Mouse (Mus musculus) hindbrain, embryonic 11.5 days (tissue): ENCODE measurements around the gene Itga2b. TPM values are rescaled to one million over a fixed set of nuclear protein-coding genes. Genes with fewer than 3 reads are reported as not detected.

ENCODE experiments used
- ATAC-seq: fragments of 200-750 bp; cut with Nextera tagmentation; 2 replicates; pipeline ENCODE4 v1.8.0; 2017; ENCODE audit warnings: mild to moderate bottlenecking, moderate TSS enrichment, moderate library complexity; ENCODE audit not compliant: low FRiP score
- DNase-seq: peaks from one replicate; pipeline ENCODE4 v3.0.0-alpha.2; 2015; ENCODE audit warnings: low spot score
- H3K27ac ChIP-seq: fragments of 300-500 bp; sonication (generic); 2 replicates; pipeline ENCODE4 v1.5.1; 2014; ENCODE audit warnings: mild to moderate bottlenecking, low read depth, low read length
- H3K27me3 ChIP-seq: fragments of 300-500 bp; sonication (generic); 2 replicates; pipeline ENCODE4 v1.6.1; 2014; ENCODE audit warnings: mild to moderate bottlenecking, low read length, moderate library complexity, mixed read lengths; ENCODE audit not compliant: control insufficient read depth, insufficient read depth
- H3K36me3 ChIP-seq: fragments of 300-500 bp; sonication (generic); 2 replicates; pipeline ENCODE4 v1.6.1; 2014; ENCODE audit warnings: mild to moderate bottlenecking, low read length, moderate library complexity, mixed read lengths; ENCODE audit not compliant: control insufficient read depth, insufficient read depth
- H3K4me1 ChIP-seq: fragments of 300-500 bp; sonication (generic); replicated peaks from 2 replicates; pipeline ENCODE4 v1.6.1; 2014; ENCODE audit warnings: low read length, mixed read lengths; ENCODE audit not compliant: control insufficient read depth, insufficient read depth
- H3K4me2 ChIP-seq: fragments of 300-500 bp; sonication (generic); replicated peaks from 2 replicates; pipeline ENCODE4 v1.6.1; 2014; ENCODE audit warnings: mild to moderate bottlenecking, low read depth, low read length
- H3K4me3 ChIP-seq: fragments of 300-500 bp; sonication (generic); 2 replicates; pipeline ENCODE4 v1.5.1; 2014; ENCODE audit warnings: low read depth, low read length
- H3K9ac ChIP-seq: fragments of 300-500 bp; sonication (generic); 2 replicates; pipeline ENCODE4 v1.6.1; 2014; ENCODE audit warnings: low read depth, low read length
- H3K9me3 ChIP-seq: fragments of 300-500 bp; sonication (generic); 2 replicates; pipeline ENCODE4 v1.6.1; 2016; ENCODE audit warnings: low read length; ENCODE audit not compliant: control insufficient read depth
- WGBS: fragments of 180-500 bp; shearing (Covaris S2); extraction: QIAGEN DNeasy Blood & Tissue Kit; methylation state at CpG from one replicate; pipeline ENCODE4 v1.1.7; 2014; 5-methylcytosine and 5-hydroxymethylcytosine counted together
- polyA plus RNA-seq: library from polyadenylated mRNA; unstranded; fragments of >200 nt; fragmentation: Nextera tagmentation; extraction: Ambion mirVana; gene quantifications from 2 replicates; pipeline ENCODE4 v1.2.1, GENCODE M21; 2014

Itga2b gene
- polyA plus RNA-seq, 1 experiment from 2014 or later = 3.9 TPM

DNA sequence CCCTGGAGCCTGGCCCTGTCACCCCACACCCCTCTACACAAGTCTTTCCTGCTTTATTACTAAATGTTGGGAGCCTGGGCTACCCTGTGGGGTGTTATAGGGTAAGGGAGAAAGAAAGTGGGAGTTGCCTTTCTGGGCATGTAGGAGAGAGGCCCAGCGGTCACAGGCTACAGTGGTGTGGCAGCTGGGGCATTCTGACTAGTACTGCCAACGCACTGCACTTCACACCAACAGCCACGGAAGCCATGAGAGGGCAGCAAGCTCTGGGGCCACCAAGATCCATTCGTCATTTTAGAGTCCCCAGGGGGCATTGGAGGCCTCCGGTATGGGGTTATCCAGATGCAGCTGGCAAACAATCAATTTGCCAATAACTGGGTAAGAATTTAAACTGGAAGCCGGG is 27.8 kb downstream of the Itga2b start:
- ATAC-seq (no peak), DNase-seq (no peak)
- Histone ChIP-seq H3K4me3 (no peak overlapping the region), H3K36me3 (peaks cover 6% of the 10 kb centered on the region; the same call in 1 of the 2 replicates), H3K9ac (no peak overlapping the region), H3K4me2 (no peak overlapping the region), H3K27ac (no peak overlapping the region), H3K4me1 (peaks cover 29% of the 10 kb centered on the region), H3K27me3 (peaks cover 4% of the 10 kb centered on the region), H3K9me3 (no peaks in the 10 kb centered on the region)
- 80% methylated on average over 6 of the region's 6 CpGs for WGBS

DNA sequence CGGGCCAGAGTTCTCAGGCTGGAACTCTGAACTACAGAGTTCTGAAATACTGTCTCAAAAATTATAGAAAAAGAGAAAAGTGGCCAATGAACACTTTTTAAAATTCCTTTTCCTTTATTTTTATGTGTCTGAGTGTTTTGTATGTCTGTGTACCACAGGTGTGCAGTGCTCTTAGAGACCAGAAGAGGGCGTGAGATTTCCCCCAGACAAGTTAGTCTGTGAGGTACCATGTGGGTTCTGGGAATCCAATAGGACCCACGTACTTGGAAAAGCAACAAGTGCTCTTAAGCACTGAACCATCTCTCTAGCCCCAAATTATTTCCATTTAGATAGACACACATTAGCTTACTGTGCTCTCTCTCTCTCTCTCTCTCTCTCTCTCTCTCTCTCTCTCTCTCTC is 28.5 kb downstream of the Itga2b start:
- Histone ChIP-seq H3K36me3 (peaks cover 6% of the 10 kb centered on the region; the same call in 1 of the 2 replicates), H3K27me3 (peaks cover 4% of the 10 kb centered on the region), H3K4me2 (no peak overlapping the region), H3K4me1 (peaks cover 31% of the 10 kb centered on the region), H3K9me3 (no peaks in the 10 kb centered on the region), H3K27ac (no peak overlapping the region), H3K4me3 (no peak overlapping the region), H3K9ac (no peak overlapping the region)
- ATAC-seq (no peak), DNase-seq (no peak)
- whole genome bisulfite sequencing = 82% methylated on average over 3 of the region's 3 CpGs

DNA sequence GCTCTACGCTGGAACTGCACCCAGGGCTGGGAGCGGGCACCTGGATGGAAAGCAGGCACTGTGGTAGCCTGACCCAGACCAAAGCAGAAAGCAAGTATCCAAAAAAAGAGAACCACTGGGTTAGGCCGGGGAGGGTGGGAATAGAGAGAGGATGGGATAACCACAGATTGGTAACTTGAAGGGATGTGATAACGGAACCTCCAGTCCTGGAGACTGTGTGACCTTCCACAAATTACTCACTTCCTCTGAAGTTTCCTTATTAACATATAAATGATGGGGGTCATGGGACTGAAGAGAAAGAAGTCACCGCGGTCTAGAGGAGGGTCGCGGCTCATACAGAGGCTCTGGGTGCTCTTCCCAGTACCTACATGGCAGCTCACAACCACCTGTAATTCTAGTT is 29.7 kb downstream of the Itga2b start:
- Histone ChIP-seq H3K4me1 (peaks cover 21% of the 10 kb centered on the region), H3K36me3 (peaks cover 6% of the 10 kb centered on the region; the same call in 1 of the 2 replicates)

DNA sequence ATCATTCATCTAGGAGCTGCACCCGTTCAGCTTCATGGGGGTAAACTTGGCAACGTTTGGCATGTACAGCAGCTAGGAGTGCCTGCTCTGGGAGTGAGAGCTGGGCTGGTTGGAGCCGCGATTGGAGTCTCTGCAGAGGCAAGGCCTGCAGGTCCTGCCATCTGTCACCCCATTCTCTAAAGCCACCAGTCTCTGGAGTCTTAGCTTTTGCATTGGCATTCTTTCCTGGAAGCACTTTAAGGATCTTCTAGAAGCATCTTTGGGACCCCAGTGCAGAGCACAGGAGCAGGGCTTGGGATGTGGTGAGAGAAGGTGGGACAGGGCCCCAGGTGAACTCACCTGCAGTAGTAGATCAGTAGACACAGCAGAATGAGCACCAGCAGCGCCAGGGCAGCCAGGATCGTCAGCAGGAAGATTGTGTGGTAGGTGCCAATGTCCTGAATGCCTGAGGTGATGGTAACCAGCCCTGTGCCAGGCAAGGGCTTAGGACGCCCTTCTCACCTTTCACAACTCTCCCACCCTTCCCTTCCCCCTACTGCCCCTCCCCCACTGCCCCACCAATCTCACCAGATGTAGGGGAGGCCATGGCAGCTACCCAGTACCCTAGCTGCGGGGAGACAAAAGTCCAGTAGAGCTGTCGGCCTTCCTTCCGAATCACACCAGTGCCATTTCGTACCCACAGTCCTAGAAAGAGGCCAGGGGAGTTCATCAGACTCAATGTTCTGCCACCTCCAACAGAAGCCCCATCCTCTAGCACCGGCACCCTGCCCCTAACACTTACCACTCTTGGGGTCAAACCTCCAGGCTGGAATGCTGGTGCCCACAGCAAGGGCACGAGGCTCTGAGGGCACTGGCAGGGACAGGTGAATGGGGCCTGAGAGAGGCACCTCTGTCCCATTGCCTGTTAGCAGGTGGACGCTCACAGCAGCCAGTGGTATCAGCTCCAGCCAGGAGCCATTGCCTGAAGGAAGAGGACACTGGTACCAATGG is 30.5 kb downstream of the Itga2b start:
- Histone ChIP-seq H3K27me3 (peaks cover 4% of the 10 kb centered on the region), H3K27ac (no peak overlapping the region), H3K4me2 (no peak overlapping the region), H3K9ac (no peak overlapping the region), H3K4me3 (no peak overlapping the region), H3K36me3 (peaks cover 6% of the 10 kb centered on the region; the same call in 1 of the 2 replicates), H3K9me3 (no peaks in the 10 kb centered on the region), H3K4me1 (peaks cover 16% of the 10 kb centered on the region)
- no peak for DNase-seq
- no peak for ATAC-seq
- 79% methylated on average over 14 of the region's 14 CpGs for WGBS

More for the DNA sequence above, 29.7 kb downstream of the Itga2b start:
- Histone ChIP-seq H3K27me3 (peaks cover 4% of the 10 kb centered on the region), H3K9me3 (no peaks in the 10 kb centered on the region), H3K27ac (no peak overlapping the region), H3K4me3 (no peak overlapping the region), H3K9ac (no peak overlapping the region), H3K4me2 (no peak overlapping the region)
- ATAC-seq (no peak), DNase-seq (no peak)
- WGBS = 81% methylated on average over 8 of the region's 8 CpGs

DNA sequence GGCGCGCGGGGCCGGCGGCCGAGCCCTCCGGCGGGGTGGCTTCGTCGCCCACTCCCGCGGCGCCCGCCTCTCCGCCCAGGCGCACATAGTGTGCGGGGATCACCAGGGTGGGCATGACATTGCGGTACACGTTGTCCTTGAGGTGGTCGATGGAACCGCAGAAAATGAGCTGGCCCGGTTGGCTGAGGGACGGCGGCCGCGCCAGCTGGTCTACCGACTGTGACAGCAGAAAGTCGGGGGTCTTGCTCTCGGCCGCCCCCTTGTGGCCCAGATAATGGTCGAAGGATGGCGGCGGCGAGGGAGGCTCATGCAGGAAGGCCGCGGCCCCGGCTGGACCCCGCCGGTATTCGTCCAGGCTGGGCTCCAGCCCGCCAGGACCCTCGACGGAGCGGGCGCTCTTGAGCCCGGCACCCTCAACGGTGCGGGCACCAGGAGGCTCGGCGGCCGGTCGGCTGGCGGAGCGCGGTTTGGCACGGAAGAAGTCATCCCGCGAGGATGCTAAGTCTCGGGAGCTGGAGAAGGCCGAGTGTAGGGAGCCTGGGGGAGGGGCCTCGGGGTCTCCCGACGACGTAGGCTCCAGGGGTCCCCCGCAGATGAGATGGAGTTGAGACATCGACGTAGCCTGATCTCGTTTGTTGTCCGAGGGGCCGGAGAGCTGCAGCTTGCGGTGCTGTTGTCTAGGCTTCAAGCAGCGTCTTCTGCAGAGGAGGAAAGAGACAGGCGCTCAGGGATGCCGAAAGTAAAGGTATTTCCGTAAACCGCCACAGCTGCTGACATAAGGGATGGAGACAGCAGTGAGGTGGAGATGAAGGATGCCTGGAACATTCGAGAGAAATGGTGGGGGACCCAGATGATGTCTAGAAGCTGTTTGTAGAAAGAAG is 31.5 kb downstream of the Itga2b start:
- ATAC-seq = peak; percentile 41; the same call in 1 of the 2 replicates
- Histone ChIP-seq H3K4me1 (peaks cover 16% of the 10 kb centered on the region), H3K9me3 (no peaks in the 10 kb centered on the region), H3K4me2 (peak overlapping the region; percentile 64), H3K36me3 (peaks cover 6% of the 10 kb centered on the region; the same call in 1 of the 2 replicates), H3K9ac (peak overlapping the region; percentile 52), H3K4me3 (peak overlapping the region; percentile 25), H3K27ac (no peak overlapping the region), H3K27me3 (peaks cover 4% of the 10 kb centered on the region)
- peak; percentile 96 for DNase-seq
- 10% methylated on average over 72 of the region's 77 CpGs for WGBS

DNA sequence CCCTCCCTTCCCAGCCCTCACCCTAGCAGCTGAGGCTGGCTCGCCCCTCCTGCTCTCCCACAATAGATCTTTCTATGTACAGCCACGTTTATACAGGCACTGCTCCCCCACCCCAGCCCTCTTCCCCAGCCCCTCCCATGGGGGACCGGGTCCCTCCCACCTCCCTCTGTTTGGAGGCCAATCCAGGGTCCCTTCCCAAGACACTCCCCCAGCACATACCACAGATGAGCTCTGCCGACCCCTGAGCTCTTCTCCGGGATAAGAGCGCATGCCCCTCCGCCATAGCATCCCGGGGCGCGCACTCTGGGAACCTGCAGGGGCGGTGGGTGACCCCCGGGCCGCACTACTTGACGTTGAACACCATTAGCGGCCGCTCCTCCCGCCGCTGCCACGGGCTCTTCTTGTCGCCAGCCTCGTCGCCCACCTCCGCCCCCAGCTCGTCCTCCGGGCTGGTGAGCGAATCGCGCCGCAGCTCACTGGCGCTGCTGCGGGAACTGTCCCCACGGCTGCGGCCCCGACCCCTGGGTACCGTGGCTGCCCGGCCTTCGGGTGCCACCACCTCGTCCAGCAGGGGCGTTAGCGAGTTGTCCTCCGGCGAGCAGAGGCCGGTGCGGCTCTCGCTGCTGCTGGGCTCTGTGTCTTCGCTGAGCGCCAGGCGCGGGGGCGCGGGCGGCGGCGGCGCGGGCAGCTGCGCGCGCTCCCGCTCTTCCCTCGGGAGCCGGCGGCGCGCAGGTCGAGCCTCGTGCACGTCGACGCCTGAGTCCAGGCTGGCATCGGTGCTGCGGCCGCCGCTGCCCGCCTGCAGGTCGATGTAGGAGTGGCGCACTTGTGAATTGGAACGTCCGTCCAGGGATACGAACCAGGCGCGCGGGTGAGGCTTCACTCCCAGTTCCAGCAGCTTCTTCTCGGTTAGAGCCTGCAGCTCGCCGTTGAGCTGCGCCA is 32.5 kb downstream of the Itga2b start:
- H3K9ac ChIP-seq = peak overlapping the region; percentile 52
- peaks cover 4% of the 10 kb centered on the region for H3K27me3 ChIP-seq
- peaks cover 6% of the 10 kb centered on the region; the same call in 1 of the 2 replicates for H3K36me3 ChIP-seq
- no peaks in the 10 kb centered on the region for H3K9me3 ChIP-seq
- peaks cover 16% of the 10 kb centered on the region for H3K4me1 ChIP-seq
- H3K4me3 ChIP-seq = peak overlapping the region; percentile 25
- ATAC-seq (peak; percentile 50), DNase-seq (peak; percentile 72)
- WGBS = 2% methylated on average over 85 of the region's 87 CpGs
- peak overlapping the region; percentile 67 for H3K27ac ChIP-seq
- peak overlapping the region; percentile 64 for H3K4me2 ChIP-seq

DNA sequence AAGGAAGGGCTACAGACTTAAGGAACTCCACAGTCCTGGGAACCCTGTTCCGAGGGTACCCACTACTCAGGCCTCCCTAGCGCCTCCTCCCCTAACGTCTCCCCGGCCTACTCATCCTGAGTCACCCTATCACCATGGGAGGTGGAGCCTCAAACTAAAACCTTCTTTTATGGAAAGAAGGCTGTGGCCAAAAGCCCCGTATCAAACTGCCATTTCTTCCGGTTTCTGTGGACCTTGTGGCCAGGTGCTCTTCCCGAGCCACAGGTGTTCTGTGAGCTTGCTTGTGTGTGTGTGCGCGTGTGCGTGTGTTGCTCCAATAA is 33.5 kb downstream of the Itga2b start:
- ATAC-seq = no peak
- Histone ChIP-seq H3K9me3 (no peaks in the 10 kb centered on the region), H3K9ac (no peak overlapping the region), H3K36me3 (0 out of 2 replicates have a peak, but pooled peaks cover 3% of the 10 kb centered on the region), H3K4me2 (no peak overlapping the region), H3K4me1 (peaks cover 16% of the 10 kb centered on the region), H3K4me3 (no peak overlapping the region), H3K27me3 (peaks cover 4% of the 10 kb centered on the region), H3K27ac (no peak overlapping the region)
- DNase-seq = no peak
- WGBS = 88% methylated on average over 10 of the region's 10 CpGs
